ENCODE assay signal across 11 mouse cellular contexts in genomic region chr4:41715596-41715995, GRCm38 (mm10). TPM values are rescaled to one million over a fixed set of nuclear protein-coding genes. Genes with fewer than 3 reads are reported as not detected.
DNase-seq lines count a peak whose midpoint lies in the region; ATAC-seq and TF ChIP-seq lines count a peak whose summit lies in the region.
"Had no signal": no experiment of that assay in that cellular context is flagged by ENCODE, and none has a peak within 500 bp of the region (broad histone marks: within the 10 kb centered on the region; RNA-seq: fewer than 3 reads in every experiment).

No protein-coding gene starts in this region.

- H3K36me3 ChIP-seq in hindbrain, embryonic 14.5 days (replicated peaks; ENCODE audit: control insufficient read depth, insufficient read depth), result peaks cover 52% of the 10 kb centered on the region

- H3K4me2 ChIP-seq in hindbrain, embryonic 14.5 days (replicated peaks), result no peak overlapping the region
- H3K4me2 ChIP-seq: neural tube, embryonic 12.5 days had no signal

- H3K9ac ChIP-seq in hindbrain, embryonic 14.5 days, result no peak overlapping the region
- H3K9ac ChIP-seq: neural tube, embryonic 12.5 days had no signal

- H3K27me3 ChIP-seq in hindbrain, embryonic 14.5 days (ENCODE audit: control insufficient read depth, insufficient read depth, low read length), result no peaks in the 10 kb centered on the region
- H3K27me3 ChIP-seq: neural tube, embryonic 12.5 days had no signal

- no peaks in the 10 kb centered on the region for H3K9me3 ChIP-seq in hindbrain, embryonic 14.5 days (ENCODE audit: control insufficient read depth, low read length)
- H3K9me3 ChIP-seq: neural tube, embryonic 12.5 days had no signal

- no peak overlapping the region for H3K4me3 ChIP-seq in layer of hippocampus, adult 2 months
- no peak overlapping the region for H3K4me3 ChIP-seq in hindbrain, embryonic 14.5 days (replicated peaks; ENCODE audit: low read length)
- H3K4me3 ChIP-seq: erythroblast, embryonic 14.5 days; neural tube, embryonic 12.5 days had no signal

- ATAC-seq in hindbrain, embryonic 14.5 days (ENCODE audit: low FRiP score), result no peak

- WGBS in hindbrain, embryonic 14.5 days, result 90% methylated on average over 5 of the region's 5 CpGs

- peak; percentile 34 to 58 for DNase-seq in adrenal gland, postnatal 36 days
- no peak for DNase-seq in adrenal gland, adult 18-20 months (ENCODE audit: low spot score in 2 of 2)
- DNase-seq in layer of hippocampus, adult 2 months (ENCODE audit: low spot score in 2 of 2), result peak in 1 of 2 experiments; percentile 71
- DNase-seq in layer of hippocampus, postnatal 36 days, result no peak
- peak; percentile 56 for DNase-seq in ES-CJ7 (ENCODE audit: low read depth, low spot score)
- DNase-seq in kidney, postnatal 36 days, result peak; percentile 54 to 72
- no peak for DNase-seq in spleen, adult 12 weeks (ENCODE audit: low spot score)
- DNase-seq in hindbrain, embryonic 14.5 days (ENCODE audit: low spot score), result no peak

- H3K27ac ChIP-seq in layer of hippocampus, adult 2 months, result no peak overlapping the region
- no peak overlapping the region for H3K27ac ChIP-seq in hindbrain, embryonic 14.5 days
- H3K27ac ChIP-seq: neural tube, embryonic 12.5 days had no signal

- TF ChIP-seq CTCF in layer of hippocampus, adult 2 months (conservative IDR thresholded peaks at IDR 0.05), result peak; percentile 83

- H3K4me1 ChIP-seq in hindbrain, embryonic 14.5 days (replicated peaks; ENCODE audit: control insufficient read depth, insufficient read depth, low read length), result peaks cover 26% of the 10 kb centered on the region

RNA-seq across cellular contexts. Expression of gene Rpp25l, which starts 2.3 kb away (rescaled TPM):
- 10 to 100 TPM; 39.2 to 42.6 TPM for total RNA-seq in adrenal gland, postnatal 36 days (2021)
- total RNA-seq in adrenal gland, adult 18-20 months (2021), result 10 to 100 TPM; 34.3 to 37.0 TPM
- total RNA-seq in layer of hippocampus, adult 2 months (2021), result 10 to 100 TPM; 29.4 to 31.0 TPM
- total RNA-seq in layer of hippocampus, postnatal 36 days (2021), result 10 to 100 TPM; 30.0 to 33.1 TPM
- polyA plus RNA-seq in hindbrain, embryonic 14.5 days (2014; fragmentation: Nextera tagmentation; extraction: Ambion mirVana), result 57.5 and 60.5 TPM in 2 replicates

RNA-seq across cellular contexts. Expression of gene Dctn3, which starts 7.4 kb away (rescaled TPM):
- total RNA-seq in adrenal gland, postnatal 36 days (2021), result 100 to 1,000 TPM; 103 to 123 TPM
- 100 to 1,000 TPM; 115 to 123 TPM for total RNA-seq in adrenal gland, adult 18-20 months (2021)
- 100 to 1,000 TPM; 136 to 153 TPM for total RNA-seq in layer of hippocampus, adult 2 months (2021)
- 100 to 1,000 TPM; 143 to 154 TPM for total RNA-seq in layer of hippocampus, postnatal 36 days (2021)
- 271 and 274 TPM in 2 replicates for polyA plus RNA-seq in hindbrain, embryonic 14.5 days (2014; fragmentation: Nextera tagmentation; extraction: Ambion mirVana)

RNA-seq across cellular contexts. Expression of gene Arid3c, which starts 15.3 kb away (rescaled TPM):
- not detected for total RNA-seq in adrenal gland, postnatal 36 days (2021)
- not detected for total RNA-seq in adrenal gland, adult 18-20 months (2021)
- total RNA-seq in layer of hippocampus, adult 2 months (2021), result not detected
- total RNA-seq in layer of hippocampus, postnatal 36 days (2021), result not detected
- polyA plus RNA-seq in hindbrain, embryonic 14.5 days (2014; fragmentation: Nextera tagmentation; extraction: Ambion mirVana), result 1.0 and 1.5 TPM in 2 replicates
- total RNA-seq: ES-E14 had no signal
- polyA plus RNA-seq: erythroblast, embryonic 14.5 days had no signal

RNA-seq across cellular contexts. Expression of gene Il11ra1, which starts 15.8 kb away (rescaled TPM):
- 10 to 100 TPM; 79.1 to 85.0 TPM for total RNA-seq in adrenal gland, postnatal 36 days (2021)
- total RNA-seq in adrenal gland, adult 18-20 months (2021), result 10 to 100 TPM; 83.8 to 95.0 TPM
- 10 to 100 TPM; 39.1 to 43.3 TPM for total RNA-seq in layer of hippocampus, adult 2 months (2021)
- 10 to 100 TPM; 37.0 to 38.0 TPM for total RNA-seq in layer of hippocampus, postnatal 36 days (2021)
- 39.9 and 40.6 TPM in 2 replicates for polyA plus RNA-seq in hindbrain, embryonic 14.5 days (2014; fragmentation: Nextera tagmentation; extraction: Ambion mirVana)

RNA-seq across cellular contexts. Expression of gene Cntfr, which starts 18.7 kb away (rescaled TPM):
- total RNA-seq in adrenal gland, postnatal 36 days (2021), result 10 to 100 TPM; 39.3 to 40.3 TPM
- 10 to 100 TPM; 36.2 to 36.6 TPM for total RNA-seq in adrenal gland, adult 18-20 months (2021)
- total RNA-seq in layer of hippocampus, adult 2 months (2021), result 10 to 100 TPM; 96.5 to 98.8 TPM
- 10 to 100 TPM; 90.8 to 97.6 TPM for total RNA-seq in layer of hippocampus, postnatal 36 days (2021)
- 19.2 and 21.8 TPM in 2 replicates for polyA plus RNA-seq in hindbrain, embryonic 14.5 days (2014; fragmentation: Nextera tagmentation; extraction: Ambion mirVana)
- polyA plus RNA-seq: erythroblast, embryonic 14.5 days had no signal

Comparison
In these comparisons a context has a peak if more than half of its experiments do, and no peak if none do; other contexts are left out.
1. DNase-seq: peak in adrenal gland, postnatal 36 days (2 of 2), ES-CJ7 (single experiment) and kidney, postnatal 36 days (2 of 2); none in adrenal gland, adult 18-20 months (0 of 2), layer of hippocampus, postnatal 36 days (0 of 2), spleen, adult 12 weeks (single experiment) and hindbrain, embryonic 14.5 days (single experiment).